Mouse (Mus musculus) lung, embryonic 14.5 days (tissue): ENCODE data around the gene Zmiz2. TPM values are rescaled to one million over a fixed set of nuclear protein-coding genes. Genes with fewer than 3 reads are reported as not detected.

Experiments
- ATAC-seq: fragments of 200-750 bp; cut with Nextera tagmentation; 2 replicates; pipeline ENCODE4 v1.8.0; 2017; ENCODE audit warnings: mild to moderate bottlenecking, moderate TSS enrichment, moderate library complexity; ENCODE audit not compliant: insufficient read depth
- DNase-seq: peaks from one replicate; pipeline ENCODE4 v3.0.0-alpha.2; 2015
- H3K27ac ChIP-seq: fragments of 300-500 bp; sonication (generic); 2 replicates; pipeline ENCODE4 v1.5.1; 2014; ENCODE audit warnings: low read depth, mild to moderate bottlenecking, moderate library complexity
- H3K27me3 ChIP-seq: fragments of 300-500 bp; sonication (generic); 2 replicates; pipeline ENCODE4 v1.6.1; 2014; ENCODE audit warnings: low read length, control low read depth; ENCODE audit not compliant: insufficient read depth
- H3K36me3 ChIP-seq: fragments of 300-500 bp; sonication (generic); 2 replicates; pipeline ENCODE4 v1.6.1; 2014; ENCODE audit warnings: control low read depth; ENCODE audit not compliant: insufficient read depth
- H3K4me1 ChIP-seq: fragments of 300-500 bp; sonication (generic); 2 replicates; pipeline ENCODE4 v1.6.1; 2014; ENCODE audit warnings: antibody characterized with exemption, control low read depth; ENCODE audit not compliant: insufficient read depth
- H3K4me2 ChIP-seq: fragments of 300-500 bp; sonication (generic); 2 replicates; pipeline ENCODE4 v1.6.1; 2014; ENCODE audit warnings: mild to moderate bottlenecking
- H3K4me3 ChIP-seq: fragments of 300-500 bp; sonication (generic); 2 replicates; pipeline ENCODE4 v1.5.1; 2014; ENCODE audit warnings: low read depth, low read length
- H3K9ac ChIP-seq: fragments of 300-500 bp; sonication (generic); 2 replicates; pipeline ENCODE4 v1.6.1; 2014
- H3K9me3 ChIP-seq: fragments of 300-500 bp; sonication (generic); 2 replicates; pipeline ENCODE4 v1.6.1; 2016; ENCODE audit warnings: low read depth, low read length, control low read depth
- CTCF ChIP-seq: IDR thresholded peaks from 2 replicates; pipeline ENCODE4 v1.5.1; 2016; ENCODE audit warnings: antibody characterized with exemption, low read depth
- WGBS: fragments of 180-500 bp; shearing (Covaris S2); extraction: QIAGEN DNeasy Blood & Tissue Kit; methylation state at CpG from one replicate; pipeline ENCODE4 v1.1.7; 2014; 5-methylcytosine and 5-hydroxymethylcytosine counted together
- polyA plus RNA-seq: library from polyadenylated mRNA; unstranded; fragments of >200 nt; fragmentation: Nextera tagmentation; extraction: Ambion mirVana; gene quantifications from 2 replicates; pipeline ENCODE4 v1.2.1, GENCODE M21; 2014

The Zmiz2 gene
- polyA plus RNA-seq, 1 experiment from 2014 or later: 12.9 TPM

DNA sequence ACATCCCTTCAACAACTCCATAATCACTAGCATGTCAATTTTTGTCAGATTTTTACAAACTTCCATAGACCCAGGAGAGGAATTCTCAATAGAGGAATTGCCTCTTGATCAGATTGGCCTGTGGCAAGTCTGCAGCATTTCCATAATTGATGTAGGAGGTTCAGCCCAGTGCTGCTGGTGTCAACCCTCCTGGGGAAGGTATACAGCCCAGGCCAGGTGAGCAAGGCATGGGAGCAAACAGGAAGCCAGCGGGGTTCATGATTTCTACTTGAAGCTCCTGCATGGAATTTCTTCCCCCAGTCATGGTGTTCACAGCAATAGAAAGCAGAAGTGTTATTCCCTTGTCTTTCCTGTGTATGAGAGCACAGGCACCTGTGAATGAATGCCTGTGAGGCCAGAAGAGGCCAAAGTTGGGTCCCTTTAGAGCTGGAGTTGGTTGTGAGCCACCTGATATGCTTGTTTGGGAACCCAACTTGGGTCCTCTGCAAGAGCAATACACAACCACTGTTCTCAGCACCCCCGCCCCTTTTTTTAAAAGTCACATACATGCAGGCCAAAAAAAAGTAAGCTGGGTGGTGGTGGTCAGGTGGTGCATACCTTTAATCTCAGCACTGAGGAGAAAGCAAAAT, 32.0 kb downstream of the Zmiz2 start:
- TF ChIP-seq CTCF: no peak
- Histone ChIP-seq H3K4me3 (no peak overlapping the region), H3K9ac (no peak overlapping the region), H3K27ac (no peak overlapping the region), H3K9me3 (no peaks in the 10 kb centered on the region), H3K27me3 (no peaks in the 10 kb centered on the region), H3K36me3 (peaks cover 63% of the 10 kb centered on the region), H3K4me1 (no peaks in the 10 kb centered on the region), H3K4me2 (no peak overlapping the region)
- ATAC-seq (no peak), DNase-seq (no peak)
- 66% methylated on average over 2 of the region's 2 CpGs for WGBS

DNA sequence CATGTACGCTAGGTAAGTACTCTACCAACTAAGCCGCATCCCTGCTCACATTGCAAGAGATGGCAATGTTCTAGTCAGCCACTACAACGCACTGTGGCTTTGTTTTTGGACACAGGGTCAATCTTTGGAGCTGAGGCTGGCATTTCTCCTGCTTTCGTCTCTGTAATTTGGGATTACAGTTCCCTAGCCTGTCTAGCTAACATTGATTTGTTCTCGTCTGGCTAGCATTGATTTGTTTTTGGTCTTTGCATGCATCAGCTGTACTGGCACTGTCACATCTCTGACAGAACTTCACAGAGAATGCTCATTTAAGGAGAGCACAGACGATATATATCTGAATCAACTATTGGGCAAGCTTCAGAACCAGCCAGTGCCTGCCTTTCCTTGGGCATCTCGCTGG, 41.3 kb downstream of the Zmiz2 start:
- no peaks in the 10 kb centered on the region for H3K9me3 ChIP-seq
- no peak for TF ChIP-seq CTCF
- no peak overlapping the region for H3K9ac ChIP-seq
- 91% methylated on average over 7 of the region's 7 CpGs for WGBS
- ATAC-seq (no peak), DNase-seq (no peak)
- no peaks in the 10 kb centered on the region for H3K4me1 ChIP-seq
- peaks cover 96% of the 10 kb centered on the region for H3K36me3 ChIP-seq
- no peak overlapping the region for H3K4me2 ChIP-seq
- no peak overlapping the region for H3K4me3 ChIP-seq
- no peak overlapping the region for H3K27ac ChIP-seq
- no peaks in the 10 kb centered on the region for H3K27me3 ChIP-seq

DNA sequence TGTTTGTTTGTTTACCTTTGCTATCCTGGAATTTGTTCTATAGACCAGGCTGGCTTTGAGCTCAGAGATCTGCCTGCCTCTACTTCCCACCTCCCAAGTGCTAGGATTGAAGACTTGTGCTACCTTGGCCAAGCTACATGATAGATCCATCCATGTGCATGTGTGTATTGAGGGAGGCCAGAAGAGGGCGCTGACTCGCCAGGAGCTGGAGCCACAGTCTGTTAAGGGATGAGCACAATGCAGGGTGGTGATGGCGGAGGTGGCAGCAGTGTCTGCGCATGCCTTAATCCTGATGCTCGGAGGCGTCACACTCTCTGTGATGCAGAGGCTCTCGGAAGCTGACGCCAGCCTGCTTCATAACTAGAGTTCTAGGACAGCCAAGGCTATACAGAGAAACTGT, 47.6 kb downstream of the Zmiz2 start:
- H3K9ac ChIP-seq: no peak overlapping the region
- no peak overlapping the region for H3K27ac ChIP-seq
- WGBS: 67% methylated on average over 8 of the region's 8 CpGs
- no peaks in the 10 kb centered on the region for H3K27me3 ChIP-seq
- DNase-seq (peak; percentile 40), ATAC-seq (no peak)
- H3K4me2 ChIP-seq: no peak overlapping the region
- H3K4me3 ChIP-seq: no peak overlapping the region
- H3K9me3 ChIP-seq: no peaks in the 10 kb centered on the region
- no peaks in the 10 kb centered on the region for H3K4me1 ChIP-seq
- TF ChIP-seq CTCF: peak; percentile 70
- peaks cover 76% of the 10 kb centered on the region for H3K36me3 ChIP-seq

DNA sequence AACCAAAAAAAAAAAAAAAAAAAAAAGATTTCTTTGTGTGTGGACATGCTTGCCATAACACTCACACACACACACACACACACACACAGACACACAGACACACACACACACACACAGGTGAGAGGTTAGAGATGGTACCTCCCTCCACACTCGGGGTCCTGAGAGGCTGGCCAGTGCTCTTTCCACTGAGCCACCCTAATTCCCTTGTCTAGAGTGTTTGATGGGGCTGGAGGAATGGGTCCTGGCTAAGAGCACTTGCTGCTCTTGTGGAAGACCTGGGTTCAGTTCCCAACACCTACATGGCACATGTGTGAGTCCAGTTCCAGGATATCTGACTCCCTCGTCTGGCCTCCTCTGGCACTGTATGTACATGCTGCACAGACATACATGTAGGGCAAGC, 48.8 kb downstream of the Zmiz2 start:
- 93% methylated on average over 2 of the region's 2 CpGs for WGBS
- TF ChIP-seq CTCF: no peak
- Histone ChIP-seq H3K9ac (no peak overlapping the region), H3K4me2 (no peak overlapping the region), H3K27me3 (no peaks in the 10 kb centered on the region), H3K4me3 (no peak overlapping the region), H3K4me1 (no peaks in the 10 kb centered on the region), H3K36me3 (peaks cover 64% of the 10 kb centered on the region), H3K27ac (no peak overlapping the region), H3K9me3 (no peaks in the 10 kb centered on the region)
- DNase-seq (no peak), ATAC-seq (no peak)

DNA sequence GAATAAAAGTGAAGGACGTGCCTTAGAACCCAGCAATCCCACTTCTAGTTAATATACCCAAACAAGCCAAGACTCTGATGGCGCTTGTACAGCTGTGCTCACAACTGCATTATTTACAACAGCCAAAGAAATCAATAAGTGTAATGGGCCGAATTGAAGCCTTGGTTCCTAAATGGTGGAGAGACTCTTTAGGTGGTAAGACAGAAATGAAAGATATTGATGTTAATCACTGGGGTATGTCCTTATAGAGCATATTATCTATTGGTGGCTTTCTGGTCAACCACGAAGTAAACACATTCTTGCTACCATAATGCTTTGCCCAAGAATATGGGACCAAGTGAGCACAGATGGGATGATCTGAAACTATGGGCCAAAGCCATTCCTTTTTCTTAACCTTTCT, 51.3 kb downstream of the Zmiz2 start:
- Histone ChIP-seq H3K4me3 (no peak overlapping the region), H3K27ac (no peak overlapping the region), H3K36me3 (peaks cover 39% of the 10 kb centered on the region), H3K27me3 (no peaks in the 10 kb centered on the region), H3K9ac (no peak overlapping the region), H3K9me3 (no peaks in the 10 kb centered on the region), H3K4me2 (no peak overlapping the region), H3K4me1 (no peaks in the 10 kb centered on the region)
- DNase-seq (no peak), ATAC-seq (no peak)
- TF ChIP-seq CTCF: no peak
- WGBS: 91% methylated on average over 4 of the region's 4 CpGs

DNA sequence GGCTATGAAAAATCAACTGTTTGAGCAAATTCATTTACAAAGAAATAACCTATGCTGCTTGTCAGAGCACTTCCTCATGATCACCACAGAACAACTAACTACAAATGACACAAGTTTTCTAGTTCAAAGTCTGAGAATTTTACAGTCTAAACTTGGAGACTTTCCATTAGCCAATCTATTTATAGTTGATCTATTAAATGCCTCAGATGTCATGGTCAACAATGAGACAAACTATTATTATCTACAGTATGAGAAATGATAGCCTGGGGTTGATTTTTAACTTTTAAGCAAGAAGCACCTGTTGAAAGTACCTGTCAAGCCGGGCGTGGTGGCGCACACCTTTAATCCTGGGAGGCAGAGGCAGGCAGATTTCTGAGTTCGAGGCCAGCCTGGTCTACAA, 53.7 kb downstream of the Zmiz2 start:
- H3K4me3 ChIP-seq: no peak overlapping the region
- no peaks in the 10 kb centered on the region for H3K27me3 ChIP-seq
- H3K36me3 ChIP-seq: peaks cover 19% of the 10 kb centered on the region
- WGBS: 95% methylated on average over 4 of the region's 4 CpGs
- ATAC-seq (no peak), DNase-seq (no peak)
- no peaks in the 10 kb centered on the region for H3K4me1 ChIP-seq
- TF ChIP-seq CTCF: no peak
- peak overlapping the region; percentile 67 for H3K4me2 ChIP-seq
- no peak overlapping the region for H3K27ac ChIP-seq
- H3K9ac ChIP-seq: no peak overlapping the region
- H3K9me3 ChIP-seq: no peaks in the 10 kb centered on the region

DNA sequence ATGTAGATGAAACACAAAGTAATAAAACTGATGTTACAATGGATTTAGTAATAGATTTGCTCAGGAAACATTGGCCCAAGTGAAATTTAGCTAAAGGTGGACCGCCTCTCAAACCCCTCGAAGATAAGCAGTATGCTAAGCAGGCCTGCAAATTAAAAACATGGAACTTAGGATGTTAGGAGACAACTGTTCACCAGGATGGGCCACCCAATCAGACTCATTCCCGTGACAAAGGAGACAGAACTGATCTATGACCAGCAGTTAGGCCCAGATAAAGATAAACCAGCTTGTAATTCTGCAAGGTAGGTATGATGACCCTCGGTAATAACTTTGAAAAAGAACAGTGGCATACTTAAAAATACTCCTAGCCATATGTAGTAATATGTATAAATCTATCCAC, 54.2 kb downstream of the Zmiz2 start:
- 48% methylated on average over 4 of the region's 4 CpGs for WGBS
- peaks cover 14% of the 10 kb centered on the region for H3K36me3 ChIP-seq
- ATAC-seq: no peak

DNA sequence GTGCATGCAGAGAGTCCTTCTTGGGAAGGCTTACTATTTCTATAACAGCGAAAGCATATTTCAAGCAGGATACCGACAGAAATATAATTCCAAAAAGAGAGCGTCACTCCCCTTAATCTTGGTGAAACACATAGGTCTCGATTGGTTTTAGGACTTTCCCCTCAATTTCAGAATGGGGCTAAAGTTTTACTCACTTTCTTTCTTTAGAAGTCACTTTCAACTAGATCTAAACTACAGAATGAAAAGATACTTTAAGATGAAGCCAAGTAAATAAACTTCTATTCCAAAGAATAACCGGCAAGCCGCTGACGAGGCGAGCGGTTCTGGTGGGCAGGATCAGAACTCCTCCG, 54.8 kb downstream of the Zmiz2 start:
- Histone ChIP-seq H3K27ac (peak overlapping the region; percentile 96), H3K4me1 (no peaks in the 10 kb centered on the region), H3K36me3 (peaks cover 10% of the 10 kb centered on the region), H3K4me2 (peak overlapping the region; percentile 67), H3K4me3 (peak overlapping the region; percentile 77), H3K27me3 (no peaks in the 10 kb centered on the region), H3K9me3 (no peaks in the 10 kb centered on the region), H3K9ac (peak overlapping the region; percentile 84)
- DNase-seq: no peak
- TF ChIP-seq CTCF: no peak
- under 1% methylated on average over 10 of the region's 10 CpGs for WGBS
- no peak for ATAC-seq

More for the DNA sequence above, 54.2 kb downstream of the Zmiz2 start:
- H3K4me1 ChIP-seq: no peaks in the 10 kb centered on the region
- no peak for TF ChIP-seq CTCF
- peak overlapping the region; percentile 77 for H3K4me3 ChIP-seq
- H3K9ac ChIP-seq: peak overlapping the region; percentile 84
- H3K4me2 ChIP-seq: peak overlapping the region; percentile 67
- no peaks in the 10 kb centered on the region for H3K9me3 ChIP-seq
- DNase-seq: no peak
- no peaks in the 10 kb centered on the region for H3K27me3 ChIP-seq
- peak overlapping the region; percentile 96 for H3K27ac ChIP-seq
